Mouse (Mus musculus) mammary gland, adult 2 months (tissue): ENCODE measurements around the gene Olfr131. TPM values are rescaled to one million over a fixed set of nuclear protein-coding genes. Genes with fewer than 3 reads are reported as not detected.

Experiments used
- polyA plus RNA-seq: library from polyadenylated mRNA; depleted of rRNA; stranded (reverse); fragments of >200 nt; gene quantifications from 2 replicates; pipeline ENCODE4 v1.2.3, GENCODE M21; 2012; ENCODE audit warnings: low replicate concordance; rRNA removed

Olfr131 gene
- polyA plus RNA-seq, result not detected in 2 replicates

GRCm38 (mm10) chr17:38088593-38088992 is at the start of gene Olfr131:
Olfr131 (minus strand) TSS chr17:38088693.

GRCm38 (mm10) chr17:38134426-38134825 is 45.9 kb upstream of the Olfr131 start, which contains the start of gene Olfr132:
Olfr132 (minus strand) TSS chr17:38134526.

DNA sequence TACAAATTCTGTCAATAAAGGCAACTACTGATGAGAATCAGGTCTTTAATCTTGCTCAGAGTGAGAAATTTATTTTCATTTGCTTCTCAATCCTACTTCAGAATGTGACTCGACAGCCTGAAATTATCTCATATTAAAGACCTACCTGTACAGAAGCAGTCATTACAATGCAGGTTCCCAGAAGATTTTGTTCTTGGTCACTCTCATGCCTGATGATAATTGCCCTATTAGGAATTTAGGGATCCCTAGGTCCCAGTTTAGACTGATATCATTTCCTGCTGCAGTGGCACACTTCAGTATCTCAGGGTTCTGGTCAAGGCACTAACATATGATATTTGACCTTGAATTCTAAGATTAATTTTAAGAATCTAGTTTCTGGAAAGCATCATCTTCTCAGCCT is 24.9 kb downstream of the Olfr131 start, which contains the start of gene Olfr130:
Gene Olfr130, plus strand, starts transcription at position 301 of the 400 bp plus-strand sequence.

GRCm38 (mm10) chr17:38059979-38060378 is 28.5 kb downstream of the Olfr131 start, which contains the start of gene Olfr129:
Olfr129 (minus strand) TSS chr17:38060079.

Other genes starting within 250 kb of the Olfr131 start
- not detected in 2 replicates for gene Olfr126, start 241.2 kb downstream of the Olfr131 start, polyA plus RNA-seq
- not detected in 2 replicates for gene Olfr127, start 188.3 kb downstream of the Olfr131 start, polyA plus RNA-seq
- gene Olfr128, start 168.1 kb downstream of the Olfr131 start, polyA plus RNA-seq, result not detected in 2 replicates
- not detected in 2 replicates for gene Olfr761, start 135.6 kb downstream of the Olfr131 start, polyA plus RNA-seq
- gene Olfr129, start 28.6 kb downstream of the Olfr131 start, polyA plus RNA-seq, result not detected in 2 replicates
- not detected in 2 replicates for gene Olfr130, start 24.8 kb downstream of the Olfr131 start, polyA plus RNA-seq
- not detected in 2 replicates for gene Olfr132, start 45.8 kb upstream of the Olfr131 start, polyA plus RNA-seq
- gene Olfr133, start 56.6 kb upstream of the Olfr131 start, polyA plus RNA-seq, result not detected in 2 replicates
- gene Olfr134, start 82.7 kb upstream of the Olfr131 start, polyA plus RNA-seq, result not detected in 2 replicates
- gene Olfr135, start 115.6 kb upstream of the Olfr131 start, polyA plus RNA-seq, result not detected in 2 replicates
- gene Olfr138, start 172.3 kb upstream of the Olfr131 start, polyA plus RNA-seq, result not detected in 2 replicates
- not detected in 2 replicates for gene Olfr137, start 218.9 kb upstream of the Olfr131 start, polyA plus RNA-seq
- gene Olfr136, start 241.1 kb upstream of the Olfr131 start, polyA plus RNA-seq, result not detected in 2 replicates